Mouse (Mus musculus): ENCODE data around the gene Krt2. TPM values are rescaled to one million over a fixed set of nuclear protein-coding genes. Genes with fewer than 3 reads are reported as not detected.

Krt2 gene
- polyA plus RNA-seq, 1 experiment from 2014 or later, result not detected

DNA sequence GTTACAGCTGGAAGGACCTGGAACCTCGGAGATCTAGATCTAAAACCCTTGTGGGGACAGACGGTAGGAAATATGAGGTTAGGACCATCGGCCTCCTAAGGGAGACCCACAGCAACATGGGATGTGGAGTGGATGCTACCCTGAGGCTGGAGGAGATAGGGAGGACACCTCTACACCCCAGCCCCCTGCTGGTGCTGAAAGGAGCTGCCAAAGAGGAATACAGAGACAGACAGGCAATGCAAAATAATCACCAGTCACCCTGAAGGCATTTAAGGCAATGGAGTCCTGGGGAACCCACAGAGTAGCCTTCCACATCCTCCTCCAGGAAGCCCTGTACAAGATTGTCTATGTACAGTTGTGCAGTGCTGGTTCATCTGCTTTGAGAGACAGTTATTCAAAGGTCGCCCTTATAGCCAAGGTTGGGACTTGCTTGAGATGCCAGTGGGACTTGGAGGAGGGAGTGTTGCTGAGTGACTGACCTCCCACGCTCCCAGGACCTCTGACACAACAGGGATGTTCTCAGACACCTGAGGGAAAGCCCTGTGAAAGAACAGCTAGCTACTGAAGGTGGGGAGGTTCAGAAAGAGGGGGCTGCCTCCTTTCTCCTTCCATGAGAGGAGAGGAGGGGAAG lies 45.8 kb downstream of the Krt2 start:
- Histone ChIP-seq H3K36me3 (no peaks in the 10 kb centered on the region), H3K4me2 (no peak overlapping the region), H3K27me3 (peaks cover 34% of the 10 kb centered on the region), H3K27ac (no peak overlapping the region), H3K9ac (no peak overlapping the region), H3K9me3 (replicated peaks) (no peaks in the 10 kb centered on the region), H3K4me1 (replicated peaks) (no peaks in the 10 kb centered on the region), H3K4me3 (no peak overlapping the region)
- WGBS, result 60% methylated on average over 5 of the region's 5 CpGs
- no peak for ATAC-seq (replicated peaks; ENCODE audit: insufficient number of reproducible peaks, insufficient read depth, low FRiP score, low read depth)

DNA sequence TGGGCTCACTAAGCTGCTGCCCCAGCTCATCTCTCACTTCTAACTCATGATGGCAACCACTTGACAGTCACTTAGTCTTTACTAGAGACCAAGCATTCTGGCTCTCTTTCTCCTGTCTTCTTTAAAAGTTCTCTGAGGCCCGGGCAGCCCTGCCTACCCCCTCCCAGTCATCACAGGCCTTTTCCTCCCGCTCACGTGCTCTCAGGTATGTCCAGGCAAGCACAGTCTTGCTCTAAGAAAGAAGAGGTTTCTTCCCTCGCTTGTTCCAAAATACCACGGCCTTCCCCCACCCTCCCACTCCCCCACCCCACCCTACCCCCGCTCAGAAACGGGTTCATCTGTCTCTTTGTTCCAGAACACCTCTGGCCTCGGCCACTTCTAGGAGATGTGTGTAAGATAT lies 47.7 kb downstream of the Krt2 start:
- Histone ChIP-seq H3K4me3 (no peak overlapping the region), H3K9ac (no peak overlapping the region), H3K27me3 (peaks cover 34% of the 10 kb centered on the region), H3K4me2 (no peak overlapping the region), H3K4me1 (replicated peaks) (no peaks in the 10 kb centered on the region), H3K27ac (no peak overlapping the region), H3K9me3 (replicated peaks) (no peaks in the 10 kb centered on the region), H3K36me3 (no peaks in the 10 kb centered on the region)
- 40% methylated on average over 8 of the region's 8 CpGs for WGBS
- ATAC-seq (replicated peaks; ENCODE audit: insufficient number of reproducible peaks, insufficient read depth, low FRiP score, low read depth), result no peak

Other genes with a start within 250 kb of the Krt2 start
- 0.05 and 0.47 TPM in 2 replicates for gene Krt75, start 244.3 kb downstream of the Krt2 start, polyA plus RNA-seq (2015; fragmentation: Nextera tagmentation; extraction: Ambion mirVana)
- not detected in 2 replicates for gene Gm5414, start 190.0 kb downstream of the Krt2 start, polyA plus RNA-seq (2015; fragmentation: Nextera tagmentation; extraction: Ambion mirVana)
- gene Gm5478, start 170.8 kb downstream of the Krt2 start, polyA plus RNA-seq (2015; fragmentation: Nextera tagmentation; extraction: Ambion mirVana), result not detected in 2 replicates
- gene Krt6b, start 137.9 kb downstream of the Krt2 start, polyA plus RNA-seq (2015; fragmentation: Nextera tagmentation; extraction: Ambion mirVana), result not detected in 2 replicates
- gene Krt6a, start 123.9 kb downstream of the Krt2 start, polyA plus RNA-seq (2015; fragmentation: Nextera tagmentation; extraction: Ambion mirVana), result 0.20 and 0.36 TPM in 2 replicates
- 2.8 and 29.6 TPM in 2 replicates for gene Krt5, start 105.3 kb downstream of the Krt2 start, polyA plus RNA-seq (2015; fragmentation: Nextera tagmentation; extraction: Ambion mirVana)
- gene Krt71, start 75.1 kb downstream of the Krt2 start, polyA plus RNA-seq (2015; fragmentation: Nextera tagmentation; extraction: Ambion mirVana), result 0.14 TPM in 1 of 2 replicates, not detected in the other
- gene Krt72, start 31.7 kb downstream of the Krt2 start, polyA plus RNA-seq (2015; fragmentation: Nextera tagmentation; extraction: Ambion mirVana), result 0.34 TPM in 1 of 2 replicates, not detected in the other
- gene Krt73, start 15.8 kb downstream of the Krt2 start, polyA plus RNA-seq (2015; fragmentation: Nextera tagmentation; extraction: Ambion mirVana), result not detected in 2 replicates
- 0.57 and 1.3 TPM in 2 replicates for gene Krt1, start 32.6 kb upstream of the Krt2 start, polyA plus RNA-seq (2015; fragmentation: Nextera tagmentation; extraction: Ambion mirVana)
- gene Krt77, start 51.5 kb upstream of the Krt2 start, polyA plus RNA-seq (2015; fragmentation: Nextera tagmentation; extraction: Ambion mirVana), result 0.13 and 0.20 TPM in 2 replicates
- not detected in 2 replicates for gene Krt76, start 74.8 kb upstream of the Krt2 start, polyA plus RNA-seq (2015; fragmentation: Nextera tagmentation; extraction: Ambion mirVana)
- gene Krt4, start 106.6 kb upstream of the Krt2 start, polyA plus RNA-seq (2015; fragmentation: Nextera tagmentation; extraction: Ambion mirVana), result 1.0 and 3.4 TPM in 2 replicates
- gene Krt79, start 122.2 kb upstream of the Krt2 start, polyA plus RNA-seq (2015; fragmentation: Nextera tagmentation; extraction: Ambion mirVana), result 0.87 and 0.95 TPM in 2 replicates
- 0.04 and 0.10 TPM in 2 replicates for gene Krt78, start 136.1 kb upstream of the Krt2 start, polyA plus RNA-seq (2015; fragmentation: Nextera tagmentation; extraction: Ambion mirVana)
- gene Krt8, start 186.3 kb upstream of the Krt2 start, polyA plus RNA-seq (2015; fragmentation: Nextera tagmentation; extraction: Ambion mirVana), result 30.3 and 197 TPM in 2 replicates
- gene Krt18, start 210.0 kb upstream of the Krt2 start, polyA plus RNA-seq (2015; fragmentation: Nextera tagmentation; extraction: Ambion mirVana), result 33.1 and 213 TPM in 2 replicates

Measured in heart, embryonic 15.5 days (tissue).